Mouse (Mus musculus): ENCODE results near the gene Clic4. TPM values are rescaled to one million over a fixed set of nuclear protein-coding genes. Genes with fewer than 3 reads are reported as not detected.
A peak's percentile ranks its signal among the peaks of the same experiment; 100 is the strongest.

Clic4 gene
- polyA plus RNA-seq, 1 experiment: 34.8 TPM

GRCm38 (mm10) chr4:135219652-135220051 lies 53.0 kb downstream of the Clic4 start:
- H3K4me1 ChIP-seq (ENCODE audit: control insufficient read depth, insufficient read depth, low read length): no peaks in the 10 kb centered on the region
- peak; percentile 93 for TF ChIP-seq CTCF (IDR thresholded peaks at IDR 0.05; ENCODE audit: control insufficient read depth, insufficient read depth, low read length)
- no peak for TF ChIP-seq POLR2A (IDR thresholded peaks at IDR 0.05; ENCODE audit: borderline replicate concordance, control insufficient read depth, low read depth, low read length)
- H3K27ac ChIP-seq (ENCODE audit: control insufficient read depth, insufficient read depth, low read depth, low read length, poor library complexity): no peak overlapping the region
- H3K4me3 ChIP-seq (replicated peaks; ENCODE audit: control insufficient read depth, low read depth, low read length): no peak overlapping the region
- WGBS: 40% methylated on average over 4 of the region's 4 CpGs

GRCm38 (mm10) chr4:135209846-135210245 lies 62.8 kb downstream of the Clic4 start:
- H3K4me3 ChIP-seq (replicated peaks; ENCODE audit: control insufficient read depth, low read depth, low read length): no peak overlapping the region
- H3K27ac ChIP-seq (ENCODE audit: control insufficient read depth, insufficient read depth, low read depth, low read length, poor library complexity): no peak overlapping the region
- no peaks in the 10 kb centered on the region; the same call in 1 of the 2 replicates for H3K4me1 ChIP-seq (ENCODE audit: control insufficient read depth, insufficient read depth, low read length)
- TF ChIP-seq POLR2A (IDR thresholded peaks at IDR 0.05; ENCODE audit: borderline replicate concordance, control insufficient read depth, low read depth, low read length): no peak
- TF ChIP-seq CTCF (IDR thresholded peaks at IDR 0.05; ENCODE audit: control insufficient read depth, insufficient read depth, low read length): no peak
- 82% methylated on average over 2 of the region's 2 CpGs for WGBS

GRCm38 (mm10) chr4:135205711-135206600 lies 66.7 kb downstream of the Clic4 start:
- Histone ChIP-seq H3K4me3 (replicated peaks; ENCODE audit: control insufficient read depth, low read depth, low read length) (peak overlapping the region; percentile 54), H3K27ac (ENCODE audit: control insufficient read depth, insufficient read depth, low read depth, low read length, poor library complexity) (peak overlapping the region; percentile 97), H3K4me1 (ENCODE audit: control insufficient read depth, insufficient read depth, low read length) (no peaks in the 10 kb centered on the region; the same call in 1 of the 2 replicates)
- 2% methylated on average over 47 of the region's 47 CpGs for WGBS
- TF ChIP-seq POLR2A (IDR thresholded peaks at IDR 0.05; ENCODE audit: borderline replicate concordance, control insufficient read depth, low read depth, low read length): peak; percentile 82; the same call in 1 of the 2 replicates
- TF ChIP-seq CTCF (IDR thresholded peaks at IDR 0.05; ENCODE audit: control insufficient read depth, insufficient read depth, low read length): peak; percentile 85

GRCm38 (mm10) chr4:135205254-135205653 lies 67.4 kb downstream of the Clic4 start:
- H3K4me3 ChIP-seq (replicated peaks; ENCODE audit: control insufficient read depth, low read depth, low read length): no peak overlapping the region
- no peak for TF ChIP-seq CTCF (IDR thresholded peaks at IDR 0.05; ENCODE audit: control insufficient read depth, insufficient read depth, low read length)
- H3K4me1 ChIP-seq (ENCODE audit: control insufficient read depth, insufficient read depth, low read length): no peaks in the 10 kb centered on the region; the same call in 1 of the 2 replicates
- 90% methylated on average over 5 of the region's 5 CpGs for WGBS
- peak overlapping the region; percentile 97 for H3K27ac ChIP-seq (ENCODE audit: control insufficient read depth, insufficient read depth, low read depth, low read length, poor library complexity)

GRCm38 (mm10) chr4:135204666-135205065 lies 67.9 kb downstream of the Clic4 start:
- Histone ChIP-seq H3K27ac (ENCODE audit: control insufficient read depth, insufficient read depth, low read depth, low read length, poor library complexity) (no peak overlapping the region), H3K4me1 (ENCODE audit: control insufficient read depth, insufficient read depth, low read length) (no peaks in the 10 kb centered on the region; the same call in 1 of the 2 replicates), H3K4me3 (replicated peaks; ENCODE audit: control insufficient read depth, low read depth, low read length) (no peak overlapping the region)
- TF ChIP-seq POLR2A (IDR thresholded peaks at IDR 0.05; ENCODE audit: borderline replicate concordance, control insufficient read depth, low read depth, low read length) (no peak), CTCF (IDR thresholded peaks at IDR 0.05; ENCODE audit: control insufficient read depth, insufficient read depth, low read length) (no peak)
- 44% methylated on average over 5 of the region's 5 CpGs for whole genome bisulfite sequencing

GRCm38 (mm10) chr4:135203806-135204560 lies 68.6 kb downstream of the Clic4 start:
- Histone ChIP-seq H3K4me1 (ENCODE audit: control insufficient read depth, insufficient read depth, low read length) (no peaks in the 10 kb centered on the region; the same call in 1 of the 2 replicates), H3K27ac (ENCODE audit: control insufficient read depth, insufficient read depth, low read depth, low read length, poor library complexity) (peak overlapping the region; percentile 69), H3K4me3 (replicated peaks; ENCODE audit: control insufficient read depth, low read depth, low read length) (no peak overlapping the region)
- WGBS: 21% methylated on average over 17 of the region's 17 CpGs
- TF ChIP-seq POLR2A (IDR thresholded peaks at IDR 0.05; ENCODE audit: borderline replicate concordance, control insufficient read depth, low read depth, low read length): no peak
- TF ChIP-seq CTCF (IDR thresholded peaks at IDR 0.05; ENCODE audit: control insufficient read depth, insufficient read depth, low read length): no peak

GRCm38 (mm10) chr4:135203279-135203678 lies 69.3 kb downstream of the Clic4 start:
- H3K4me1 ChIP-seq (ENCODE audit: control insufficient read depth, insufficient read depth, low read length): no peaks in the 10 kb centered on the region; the same call in 1 of the 2 replicates
- WGBS: 1% methylated on average over 14 of the region's 14 CpGs
- H3K4me3 ChIP-seq (replicated peaks; ENCODE audit: control insufficient read depth, low read depth, low read length): peak overlapping the region; percentile 63
- peak overlapping the region; percentile 86 for H3K27ac ChIP-seq (ENCODE audit: control insufficient read depth, insufficient read depth, low read depth, low read length, poor library complexity)
- TF ChIP-seq CTCF (IDR thresholded peaks at IDR 0.05; ENCODE audit: control insufficient read depth, insufficient read depth, low read length): no peak
- no peak for TF ChIP-seq POLR2A (IDR thresholded peaks at IDR 0.05; ENCODE audit: borderline replicate concordance, control insufficient read depth, low read depth, low read length)

GRCm38 (mm10) chr4:135201771-135202170 lies 70.8 kb downstream of the Clic4 start:
- Histone ChIP-seq H3K4me3 (replicated peaks; ENCODE audit: control insufficient read depth, low read depth, low read length) (no peak overlapping the region), H3K27ac (ENCODE audit: control insufficient read depth, insufficient read depth, low read depth, low read length, poor library complexity) (no peak overlapping the region), H3K4me1 (ENCODE audit: control insufficient read depth, insufficient read depth, low read length) (no peaks in the 10 kb centered on the region; the same call in 1 of the 2 replicates)
- TF ChIP-seq POLR2A (IDR thresholded peaks at IDR 0.05; ENCODE audit: borderline replicate concordance, control insufficient read depth, low read depth, low read length) (no peak), CTCF (IDR thresholded peaks at IDR 0.05; ENCODE audit: control insufficient read depth, insufficient read depth, low read length) (no peak)
- 81% methylated on average over 16 of the region's 16 CpGs for WGBS
